Mouse (Mus musculus): ENCODE results near the gene Kctd17. TPM values are rescaled to one million over a fixed set of nuclear protein-coding genes. Genes with fewer than 3 reads are reported as not detected.

Gene Kctd17
- polyA plus RNA-seq, 1 experiment from 2014 or later, result 18.6 TPM

DNA sequence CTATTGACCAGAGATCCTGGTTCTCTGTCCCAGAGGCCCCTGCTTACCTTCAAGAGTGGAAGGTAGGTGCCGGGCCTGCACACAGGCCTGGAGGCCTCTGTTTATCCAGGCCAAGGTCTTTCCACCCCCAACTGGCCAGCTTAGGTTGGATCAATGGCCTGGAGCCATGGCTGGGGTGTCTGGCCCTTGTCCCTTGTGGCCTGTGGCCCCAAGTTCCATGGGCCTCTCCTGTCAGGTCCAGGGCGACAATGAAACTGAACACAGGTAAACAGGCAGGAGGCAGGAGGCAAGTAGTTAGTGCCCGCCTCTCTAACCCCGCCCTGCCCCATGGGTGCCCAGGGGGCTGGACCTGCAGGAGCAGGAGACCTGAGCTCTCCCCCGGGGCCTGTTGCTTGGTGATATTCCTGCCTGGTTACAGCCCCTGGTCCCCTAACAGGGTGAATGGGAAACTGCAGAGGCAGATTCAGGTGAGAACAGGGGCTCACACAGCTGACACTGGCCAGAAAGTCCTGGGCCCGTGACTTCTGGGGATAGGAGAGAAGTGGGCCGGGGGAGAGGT lies 40.1 kb downstream of the Kctd17 start, which contains the start of gene Tmprss6:
Tmprss6 (minus strand) TSS at position 256 of the 559 bp plus-strand sequence.
- H3K4me2 ChIP-seq (replicated peaks; ENCODE audit: low read depth), result no peak within 1 kb of the TSS
- TF ChIP-seq CTCF (IDR thresholded peaks at IDR 0.05; ENCODE audit: low read depth), result no peak
- no peak for ATAC-seq

DNA sequence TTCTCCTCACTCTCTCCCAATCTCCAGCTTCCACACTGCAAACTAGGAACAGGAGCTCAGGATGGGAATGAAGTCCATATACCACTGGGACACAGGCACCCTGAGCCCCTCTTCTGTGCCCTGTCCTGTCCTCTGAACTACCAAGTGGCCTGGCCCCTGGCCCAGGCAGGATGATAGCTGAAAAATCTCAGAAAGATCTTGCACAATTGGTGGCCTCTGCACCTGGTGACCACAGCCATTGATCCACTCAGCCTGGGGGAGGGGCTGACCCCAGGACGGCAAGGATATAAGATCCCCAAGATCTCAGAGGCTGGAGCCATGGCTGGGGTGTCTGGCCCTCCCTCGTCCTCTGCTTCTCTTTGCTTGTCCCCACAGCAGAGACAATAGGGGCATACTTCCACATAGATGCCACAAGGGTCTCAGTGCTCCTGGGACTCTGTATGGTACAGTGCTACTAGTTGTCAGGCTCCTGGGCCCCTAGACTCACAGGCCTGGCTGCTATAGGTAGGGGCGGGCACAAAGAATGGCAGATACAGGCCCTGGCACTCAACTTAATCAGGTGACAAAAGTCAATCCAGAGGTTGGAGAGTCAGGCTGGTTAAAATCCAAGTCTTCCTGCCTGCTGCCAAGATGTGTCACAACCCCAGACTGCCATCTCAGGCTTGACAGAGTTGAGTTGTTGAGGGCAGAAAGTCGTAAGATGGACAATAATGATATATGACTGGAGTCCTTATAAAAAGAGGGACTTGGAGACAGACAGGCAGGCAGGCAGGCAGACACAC lies 42.3 kb downstream of the Kctd17 start:
- no peak overlapping the region for H3K27ac ChIP-seq (ENCODE audit: low read depth, low read length)
- no peak overlapping the region for H3K4me2 ChIP-seq (replicated peaks; ENCODE audit: low read depth)
- no peak for ATAC-seq
- H3K27me3 ChIP-seq (replicated peaks; ENCODE audit: control insufficient read depth, insufficient read depth, low read length), result no peaks in the 10 kb centered on the region
- H3K36me3 ChIP-seq (ENCODE audit: control insufficient read depth, insufficient read depth), result no peaks in the 10 kb centered on the region
- TF ChIP-seq CTCF (IDR thresholded peaks at IDR 0.05; ENCODE audit: low read depth), result no peak
- H3K9ac ChIP-seq (ENCODE audit: low read depth, low read length), result no peak overlapping the region
- H3K9me3 ChIP-seq (ENCODE audit: control insufficient read depth), result no peaks in the 10 kb centered on the region
- WGBS, result 77% methylated on average over 4 of the region's 4 CpGs
- no peaks in the 10 kb centered on the region for H3K4me1 ChIP-seq (replicated peaks; ENCODE audit: control insufficient read depth, insufficient read depth, low read length)
- no peak overlapping the region for H3K4me3 ChIP-seq (ENCODE audit: low read depth, low read length)

More for the DNA sequence above, 40.1 kb downstream of the Kctd17 start, which contains the start of gene Tmprss6:
- H3K9ac ChIP-seq (ENCODE audit: low read depth, low read length), result no peak within 1 kb of the TSS
- 75% methylated on average over 7 of the region's 7 CpGs for WGBS
- H3K4me1 ChIP-seq (replicated peaks; ENCODE audit: control insufficient read depth, insufficient read depth, low read length), result no peaks in the 10 kb centered on the region
- H3K27me3 ChIP-seq (replicated peaks; ENCODE audit: control insufficient read depth, insufficient read depth, low read length), result no peaks in the 10 kb centered on the region
- no peaks in the 10 kb centered on the region for H3K9me3 ChIP-seq (ENCODE audit: control insufficient read depth)
- no peak within 1 kb of the TSS for H3K4me3 ChIP-seq (ENCODE audit: low read depth, low read length)
- no peak within 1 kb of the TSS for H3K27ac ChIP-seq (ENCODE audit: low read depth, low read length)
- no peaks in the 10 kb centered on the region for H3K36me3 ChIP-seq (ENCODE audit: control insufficient read depth, insufficient read depth)

DNA sequence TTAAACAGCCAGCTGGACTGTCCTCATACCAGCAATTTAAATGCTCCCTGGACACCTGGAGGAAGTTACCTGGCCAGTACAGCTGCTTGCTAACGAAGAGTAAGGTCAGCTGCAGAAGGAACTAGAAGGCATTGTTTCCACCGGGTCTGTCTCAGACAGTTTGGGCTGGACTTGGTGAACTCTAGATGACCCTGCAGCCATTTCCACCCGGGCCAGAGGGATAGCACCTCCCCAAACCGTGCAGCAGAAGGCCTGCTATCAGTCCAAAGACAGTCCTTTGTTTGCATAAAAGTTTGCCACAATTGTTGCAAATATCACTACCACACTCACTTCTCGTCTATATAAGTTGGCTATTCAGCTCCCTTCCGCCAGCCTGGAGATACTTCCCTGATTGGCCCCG lies 43.5 kb downstream of the Kctd17 start:
- ATAC-seq, result no peak
- H3K4me3 ChIP-seq (ENCODE audit: low read depth, low read length), result no peak overlapping the region
- H3K4me2 ChIP-seq (replicated peaks; ENCODE audit: low read depth), result no peak overlapping the region
- no peak for TF ChIP-seq CTCF (IDR thresholded peaks at IDR 0.05; ENCODE audit: low read depth)
- no peaks in the 10 kb centered on the region for H3K27me3 ChIP-seq (replicated peaks; ENCODE audit: control insufficient read depth, insufficient read depth, low read length)
- 24% methylated on average over 7 of the region's 7 CpGs for WGBS
- H3K36me3 ChIP-seq (ENCODE audit: control insufficient read depth, insufficient read depth), result no peaks in the 10 kb centered on the region
- H3K27ac ChIP-seq (ENCODE audit: low read depth, low read length), result no peak overlapping the region
- no peak overlapping the region for H3K9ac ChIP-seq (ENCODE audit: low read depth, low read length)
- no peaks in the 10 kb centered on the region for H3K4me1 ChIP-seq (replicated peaks; ENCODE audit: control insufficient read depth, insufficient read depth, low read length)
- no peaks in the 10 kb centered on the region for H3K9me3 ChIP-seq (ENCODE audit: control insufficient read depth)

DNA sequence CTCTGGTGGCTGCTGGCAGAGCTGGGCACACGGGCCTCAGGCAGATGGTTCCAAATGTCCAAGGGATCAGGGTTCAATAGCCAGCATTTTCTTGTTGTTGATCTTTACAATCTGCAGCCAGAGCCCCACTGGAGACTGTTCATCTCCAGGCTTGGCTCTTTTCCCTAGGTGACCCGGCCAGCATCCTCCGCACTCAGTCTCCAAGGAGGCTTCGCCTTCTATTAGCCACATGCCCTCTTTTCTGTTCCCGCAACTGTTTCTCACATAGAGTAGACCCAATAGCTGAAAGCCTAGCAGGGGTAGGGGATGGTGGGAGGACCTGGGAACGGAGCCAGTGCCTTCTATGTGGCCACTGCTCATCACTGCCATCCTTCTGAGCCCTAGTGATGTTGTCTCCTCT lies 45.1 kb downstream of the Kctd17 start:
- WGBS, result 87% methylated on average over 6 of the region's 6 CpGs
- Histone ChIP-seq H3K27me3 (replicated peaks; ENCODE audit: control insufficient read depth, insufficient read depth, low read length) (no peaks in the 10 kb centered on the region), H3K4me1 (replicated peaks; ENCODE audit: control insufficient read depth, insufficient read depth, low read length) (no peaks in the 10 kb centered on the region), H3K9me3 (ENCODE audit: control insufficient read depth) (no peaks in the 10 kb centered on the region), H3K4me2 (replicated peaks; ENCODE audit: low read depth) (no peak overlapping the region), H3K9ac (ENCODE audit: low read depth, low read length) (no peak overlapping the region), H3K36me3 (ENCODE audit: control insufficient read depth, insufficient read depth) (no peaks in the 10 kb centered on the region), H3K4me3 (ENCODE audit: low read depth, low read length) (no peak overlapping the region), H3K27ac (ENCODE audit: low read depth, low read length) (no peak overlapping the region)
- ATAC-seq, result no peak
- TF ChIP-seq CTCF (IDR thresholded peaks at IDR 0.05; ENCODE audit: low read depth), result no peak

DNA sequence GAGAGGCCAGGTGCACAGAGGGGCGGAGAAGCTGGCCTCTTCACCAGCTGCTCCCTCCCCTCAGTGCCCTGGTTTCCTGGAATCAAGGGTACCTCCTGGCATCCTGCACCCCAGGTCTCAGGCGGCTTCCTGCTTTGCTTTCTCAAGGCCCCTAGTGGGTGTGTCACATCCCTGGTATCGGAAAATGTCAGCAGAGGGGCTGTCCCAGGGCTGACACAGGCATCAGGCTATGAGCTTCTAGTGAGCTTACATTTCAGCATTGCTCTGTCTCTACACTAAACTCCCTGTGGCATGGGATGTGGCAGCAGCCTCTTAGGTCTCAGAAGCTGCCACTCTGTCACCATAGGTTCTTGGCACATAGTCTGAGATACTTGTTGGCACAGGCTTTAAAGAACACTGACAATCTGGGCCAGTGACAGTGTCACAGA lies 47.3 kb downstream of the Kctd17 start:
- Histone ChIP-seq H3K27ac (ENCODE audit: low read depth, low read length) (no peak overlapping the region), H3K27me3 (replicated peaks; ENCODE audit: control insufficient read depth, insufficient read depth, low read length) (no peaks in the 10 kb centered on the region), H3K4me2 (replicated peaks; ENCODE audit: low read depth) (no peak overlapping the region), H3K9me3 (ENCODE audit: control insufficient read depth) (no peaks in the 10 kb centered on the region), H3K36me3 (ENCODE audit: control insufficient read depth, insufficient read depth) (no peaks in the 10 kb centered on the region), H3K4me3 (ENCODE audit: low read depth, low read length) (no peak overlapping the region), H3K9ac (ENCODE audit: low read depth, low read length) (no peak overlapping the region), H3K4me1 (replicated peaks; ENCODE audit: control insufficient read depth, insufficient read depth, low read length) (no peaks in the 10 kb centered on the region)
- 49% methylated on average over 3 of the region's 3 CpGs for WGBS
- no peak for ATAC-seq
- no peak for TF ChIP-seq CTCF (IDR thresholded peaks at IDR 0.05; ENCODE audit: low read depth)

DNA sequence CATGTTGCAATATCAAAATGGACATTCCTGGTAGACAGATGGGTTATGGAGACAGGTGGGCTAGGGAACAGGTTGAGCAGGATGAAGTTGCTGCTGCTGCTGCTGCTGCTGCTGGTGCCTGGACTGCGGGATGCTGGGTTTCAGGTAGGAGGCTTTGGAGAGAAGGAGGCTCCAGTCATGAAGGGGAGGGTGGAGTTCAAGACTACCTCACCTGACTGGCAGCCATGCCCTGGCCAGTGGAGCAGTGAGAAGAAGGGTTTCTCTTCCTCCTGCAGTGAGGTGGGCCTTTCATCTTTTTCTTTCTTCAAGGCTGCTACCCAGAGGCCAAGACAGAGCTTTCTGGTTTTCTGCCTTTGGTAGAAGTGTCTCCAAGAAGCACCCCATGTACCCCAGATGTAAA lies 48.5 kb downstream of the Kctd17 start:
- H3K9me3 ChIP-seq (ENCODE audit: control insufficient read depth), result no peaks in the 10 kb centered on the region
- no peak for ATAC-seq
- no peaks in the 10 kb centered on the region for H3K4me1 ChIP-seq (replicated peaks; ENCODE audit: control insufficient read depth, insufficient read depth, low read length)
- H3K36me3 ChIP-seq (ENCODE audit: control insufficient read depth, insufficient read depth), result no peaks in the 10 kb centered on the region
- no peak overlapping the region for H3K4me3 ChIP-seq (ENCODE audit: low read depth, low read length)
- no peak overlapping the region for H3K27ac ChIP-seq (ENCODE audit: low read depth, low read length)
- H3K4me2 ChIP-seq (replicated peaks; ENCODE audit: low read depth), result no peak overlapping the region
- no peak overlapping the region for H3K9ac ChIP-seq (ENCODE audit: low read depth, low read length)
- no peak for TF ChIP-seq CTCF (IDR thresholded peaks at IDR 0.05; ENCODE audit: low read depth)
- H3K27me3 ChIP-seq (replicated peaks; ENCODE audit: control insufficient read depth, insufficient read depth, low read length), result no peaks in the 10 kb centered on the region
- WGBS, result 85% methylated on average over 1 of the region's 1 CpGs
